Mouse (Mus musculus): ENCODE measurements around the gene Afp.

Gene Afp

GRCm38 (mm10) chr5:90490518-90490917, at the start of gene Afp:
TSS of gene Afp (plus strand) at chr5:90490737.
- no peak for DNase-seq (ENCODE audit: inconsistent age in 2 of 2, low spot score in 1 of 2)

GRCm38 (mm10) chr5:90447577-90447976, 43.0 kb upstream of the Afp start:
- DNase-seq (ENCODE audit: inconsistent age in 2 of 2, low spot score in 1 of 2), result no peak

GRCm38 (mm10) chr5:90449961-90450360, 40.6 kb upstream of the Afp start:
- no peak for DNase-seq (ENCODE audit: inconsistent age in 2 of 2, low spot score in 1 of 2)

- no peak for DNase-seq (ENCODE audit: inconsistent age in 2 of 2, low spot score in 1 of 2)
These were observed 37.8 kb upstream of the Afp start for GRCm38 (mm10) chr5:90452711-90453110.

- no peak for DNase-seq (ENCODE audit: inconsistent age in 2 of 2, low spot score in 1 of 2)
These were observed 33.3 kb upstream of the Afp start for GRCm38 (mm10) chr5:90457241-90457640.

GRCm38 (mm10) chr5:90458727-90459126, 31.8 kb upstream of the Afp start:
- DNase-seq (ENCODE audit: inconsistent age in 2 of 2, low spot score in 1 of 2), result no peak

- DNase-seq (ENCODE audit: inconsistent age in 2 of 2, low spot score in 1 of 2), result no peak
These were observed 29.9 kb upstream of the Afp start, which contains the start of gene Alb for GRCm38 (mm10) chr5:90460619-90461018. TSS of gene Alb (plus strand) at chr5:90460897.

GRCm38 (mm10) chr5:90466806-90467205, 23.7 kb upstream of the Afp start:
- no peak for DNase-seq (ENCODE audit: inconsistent age in 2 of 2, low spot score in 1 of 2)

- DNase-seq (ENCODE audit: inconsistent age in 2 of 2, low spot score in 1 of 2), result no peak
These were observed 23.3 kb upstream of the Afp start for GRCm38 (mm10) chr5:90467245-90467644.

GRCm38 (mm10) chr5:90470836-90471235, 19.7 kb upstream of the Afp start:
- no peak for DNase-seq (ENCODE audit: inconsistent age in 2 of 2, low spot score in 1 of 2)

GRCm38 (mm10) chr5:90473902-90474301, 16.6 kb upstream of the Afp start:
- no peak for DNase-seq (ENCODE audit: inconsistent age in 2 of 2, low spot score in 1 of 2)

- peak; percentile 21 to 66 for DNase-seq (ENCODE audit: inconsistent age in 2 of 2, low spot score in 1 of 2)
These were observed 16.2 kb upstream of the Afp start for GRCm38 (mm10) chr5:90474369-90474768.

GRCm38 (mm10) chr5:90476741-90477140, 13.8 kb upstream of the Afp start:
- no peak for DNase-seq (ENCODE audit: inconsistent age in 2 of 2, low spot score in 1 of 2)

- no peak for DNase-seq (ENCODE audit: inconsistent age in 2 of 2, low spot score in 1 of 2)
These were observed 13.0 kb upstream of the Afp start for GRCm38 (mm10) chr5:90477308-90478140.

GRCm38 (mm10) chr5:90478886-90479285, 11.7 kb upstream of the Afp start:
- no peak for DNase-seq (ENCODE audit: inconsistent age in 2 of 2, low spot score in 1 of 2)

- DNase-seq (ENCODE audit: inconsistent age in 2 of 2, low spot score in 1 of 2), result no peak
These were observed 4.9 kb upstream of the Afp start for GRCm38 (mm10) chr5:90485597-90485996.

GRCm38 (mm10) chr5:90488323-90488722, 2.2 kb upstream of the Afp start:
- DNase-seq (ENCODE audit: inconsistent age in 2 of 2, low spot score in 1 of 2), result no peak

- no peak for DNase-seq (ENCODE audit: inconsistent age in 2 of 2, low spot score in 1 of 2)
These were observed 1.9 kb downstream of the Afp start for GRCm38 (mm10) chr5:90492440-90492839.

- DNase-seq (ENCODE audit: inconsistent age in 2 of 2, low spot score in 1 of 2), result no peak
These were observed 3.8 kb downstream of the Afp start for GRCm38 (mm10) chr5:90494308-90494707.

GRCm38 (mm10) chr5:90499509-90499908, 9.0 kb downstream of the Afp start:
- DNase-seq (ENCODE audit: inconsistent age in 2 of 2, low spot score in 1 of 2), result no peak

- DNase-seq (ENCODE audit: inconsistent age in 2 of 2, low spot score in 1 of 2), result peak; percentile 58 to 90
These were observed 10.2 kb downstream of the Afp start for GRCm38 (mm10) chr5:90500714-90501113.

- no peak for DNase-seq (ENCODE audit: inconsistent age in 2 of 2, low spot score in 1 of 2)
These were observed 11.2 kb downstream of the Afp start for GRCm38 (mm10) chr5:90501752-90502151.

GRCm38 (mm10) chr5:90504742-90505141, 14.2 kb downstream of the Afp start:
- no peak for DNase-seq (ENCODE audit: inconsistent age in 2 of 2, low spot score in 1 of 2)
